Mouse (Mus musculus): Measurements from ENCODE around the gene Sik3. TPM values are rescaled to one million over a fixed set of nuclear protein-coding genes. Genes with fewer than 3 reads are reported as not detected.

The Sik3 gene
- polyA plus RNA-seq, 2 experiments from 2014 or later = 7.9 to 10.4 TPM

DNA sequence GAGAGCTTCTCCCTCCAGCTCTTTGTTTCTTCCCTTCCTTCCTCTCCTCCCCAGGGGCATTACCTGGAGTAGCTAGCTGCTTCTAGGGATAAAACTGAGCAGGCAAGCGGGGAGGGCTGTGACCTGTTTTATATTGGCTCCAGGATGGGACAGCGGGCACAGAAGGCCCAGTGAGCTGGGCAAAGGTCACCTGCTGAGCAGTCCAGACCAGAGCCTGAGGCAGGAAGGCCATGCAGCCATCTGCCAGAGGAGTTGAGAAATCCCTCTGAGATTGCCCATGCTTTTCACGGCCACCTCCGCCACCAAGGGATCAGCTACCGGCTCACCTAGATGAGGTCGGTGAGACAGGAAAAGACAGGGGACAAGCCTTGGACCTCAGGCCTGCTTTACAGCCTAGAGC is 222.6 kb downstream of the Sik3 start:
- no peak for ATAC-seq

DNA sequence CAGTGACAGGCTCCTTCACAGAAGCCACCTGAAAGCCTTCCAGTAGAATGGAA is 222.8 kb downstream of the Sik3 start, which contains the start of gene Apoc3:
Gene Apoc3, minus strand, starts transcription at position 41 of the 53 bp plus-strand sequence.
- ATAC-seq = no peak

DNA sequence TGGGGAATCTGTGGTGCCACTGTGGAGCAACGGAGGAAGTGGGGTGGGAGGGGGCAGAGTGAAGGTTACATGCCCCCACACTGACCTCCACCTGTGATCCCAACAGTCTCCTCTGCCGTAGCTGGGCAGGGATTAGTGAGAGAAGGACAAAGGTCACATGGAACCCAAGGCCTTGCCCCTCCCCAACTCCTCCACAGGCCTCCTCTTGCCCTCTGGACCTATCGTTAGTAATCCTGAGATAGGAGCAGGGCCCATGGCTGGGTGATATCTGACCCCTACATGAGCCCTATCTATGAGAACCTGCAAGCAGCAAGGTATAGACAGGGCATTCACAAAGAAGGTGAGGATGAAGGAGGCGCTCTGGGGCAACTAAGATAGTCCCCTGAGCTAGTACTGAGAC is 223.0 kb downstream of the Sik3 start:
- ATAC-seq = no peak

DNA sequence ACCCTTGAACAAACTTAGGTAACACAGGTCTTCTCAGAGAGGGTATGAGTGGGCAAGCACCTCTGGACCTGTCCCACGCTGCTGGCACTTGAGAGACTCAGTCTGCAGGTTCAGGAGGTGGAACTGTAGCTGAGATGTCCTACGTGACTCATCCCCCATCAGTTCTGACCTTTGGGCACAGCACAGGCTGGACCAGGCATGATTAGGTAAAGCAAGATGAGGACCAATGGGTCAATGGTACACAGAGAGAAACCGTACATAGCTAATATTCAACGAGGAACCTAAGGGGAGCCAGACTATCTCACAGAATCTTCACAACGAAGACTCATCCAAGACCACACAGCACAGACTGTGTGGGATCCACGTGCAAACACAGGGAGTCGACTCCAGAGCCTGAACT is 226.2 kb downstream of the Sik3 start:
- ATAC-seq = no peak

DNA sequence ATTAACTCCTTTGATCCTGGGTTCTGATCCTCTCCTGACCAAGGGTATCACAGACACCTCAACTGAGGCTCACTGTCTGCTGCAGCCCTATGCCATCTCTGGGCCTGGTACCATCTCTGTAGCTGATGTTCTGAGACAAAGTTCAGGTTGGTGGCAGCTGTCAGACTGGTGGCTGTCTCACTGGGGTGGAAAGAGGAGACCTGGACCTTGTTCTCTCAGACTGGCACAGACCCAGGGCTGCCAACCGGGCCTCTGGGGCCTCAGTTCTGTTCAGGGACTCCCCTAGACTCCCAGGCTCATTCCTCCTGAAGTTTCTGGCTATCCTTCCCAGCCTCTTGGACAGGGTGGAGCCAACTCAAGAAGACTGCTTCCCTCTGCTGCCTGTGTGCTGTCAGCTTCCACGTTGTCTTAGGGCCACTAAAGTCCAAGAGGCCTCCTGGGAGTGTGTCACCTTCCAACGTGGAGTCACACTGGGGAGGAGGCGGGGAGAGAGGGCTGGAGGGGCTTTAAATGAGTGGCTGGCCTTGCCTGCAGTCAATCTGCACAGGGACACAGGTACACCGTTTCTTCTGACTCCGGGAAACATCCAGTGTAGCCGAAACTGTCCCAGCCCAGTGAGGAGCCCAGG is 228.0 kb downstream of the Sik3 start, which contains the start of gene Apoa4:
Gene Apoa4, plus strand, starts transcription at position 171 of the 628 bp plus-strand sequence.
- no peak for ATAC-seq

DNA sequence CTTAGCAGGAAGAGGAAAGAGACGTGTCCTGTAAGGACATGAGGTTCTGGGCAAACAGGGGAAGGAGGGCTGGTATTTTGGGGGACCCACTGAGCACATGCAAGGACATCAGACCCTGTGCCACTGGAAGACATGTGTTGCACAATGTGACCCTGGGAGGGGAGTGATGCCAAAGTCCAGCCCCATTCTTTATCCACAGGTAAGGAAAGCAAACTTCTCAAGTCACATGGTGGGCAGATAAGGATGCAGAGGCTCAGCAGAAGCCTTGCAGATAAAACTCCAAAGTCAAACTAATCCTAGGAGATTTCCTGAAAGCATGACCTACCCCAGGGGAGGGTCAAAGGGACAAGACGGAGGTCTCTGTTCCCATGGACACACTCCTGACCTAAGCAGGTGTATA is 229.2 kb downstream of the Sik3 start:
- ATAC-seq = no peak

DNA sequence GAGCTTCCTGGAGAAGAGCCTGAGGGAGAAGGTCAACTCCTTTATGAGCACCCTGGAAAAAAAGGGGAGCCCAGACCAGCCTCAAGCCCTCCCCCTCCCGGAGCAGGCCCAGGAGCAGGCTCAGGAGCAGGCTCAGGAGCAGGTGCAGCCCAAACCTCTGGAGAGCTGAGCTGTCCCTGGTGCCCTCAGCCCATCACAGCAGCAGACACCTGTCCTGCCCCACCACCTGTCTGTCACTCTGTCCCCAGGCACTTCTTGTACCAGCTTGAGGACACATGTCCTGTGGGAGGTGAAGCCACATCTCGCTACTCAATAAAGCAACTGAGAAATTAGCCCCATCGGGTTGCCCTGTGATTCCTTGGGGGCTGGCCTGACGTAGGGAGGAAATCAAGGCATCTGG is 230.5 kb downstream of the Sik3 start:
- no peak for ATAC-seq

DNA sequence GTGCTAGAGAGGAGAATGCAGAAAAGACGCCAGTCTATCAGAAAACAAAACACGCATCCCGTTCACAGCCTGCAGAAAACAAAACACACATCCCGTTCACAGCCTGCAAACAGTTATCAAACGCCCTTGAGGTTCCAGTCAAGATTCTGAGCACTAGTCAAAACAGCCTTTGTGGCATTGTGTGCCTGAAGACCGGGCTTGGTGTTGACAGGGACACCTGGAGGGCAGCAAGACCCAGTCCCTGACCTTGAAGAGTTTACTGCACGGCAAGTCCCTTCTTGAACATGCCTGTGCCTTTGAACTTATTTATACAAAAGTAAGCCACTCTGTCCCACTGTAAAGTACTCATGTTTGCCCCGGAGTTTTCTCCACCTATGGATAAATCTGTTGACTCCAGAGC is 231.0 kb downstream of the Sik3 start:
- no peak for ATAC-seq

DNA sequence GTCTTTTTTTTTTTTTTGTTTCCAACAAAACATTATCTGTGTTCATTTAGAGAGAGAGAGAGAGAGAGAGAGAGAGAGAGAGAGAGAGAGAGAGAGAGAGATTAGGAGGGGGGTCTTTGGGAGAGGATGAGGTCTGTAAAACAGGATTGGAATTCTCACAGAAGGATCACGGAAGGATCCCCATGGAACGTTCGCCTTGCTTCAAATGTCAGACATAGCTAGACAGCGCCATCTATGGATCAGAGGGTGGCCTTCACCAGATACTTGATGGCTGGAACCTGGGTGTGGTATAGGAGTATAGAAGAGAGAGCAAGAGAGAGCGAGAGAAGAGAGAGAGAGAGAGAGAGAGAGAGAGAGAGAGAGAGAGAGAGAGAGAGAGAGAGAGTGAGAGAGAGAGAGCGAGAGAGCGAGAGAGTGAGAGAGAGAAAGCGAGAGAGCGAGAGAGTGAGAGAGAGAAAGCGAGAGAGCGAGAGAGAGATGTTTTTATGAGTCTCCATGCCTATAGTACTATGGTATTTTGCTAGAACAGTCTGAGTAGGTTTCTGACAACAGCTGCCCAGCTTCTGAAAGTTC is 234.2 kb downstream of the Sik3 start:
- ATAC-seq = no peak

DNA sequence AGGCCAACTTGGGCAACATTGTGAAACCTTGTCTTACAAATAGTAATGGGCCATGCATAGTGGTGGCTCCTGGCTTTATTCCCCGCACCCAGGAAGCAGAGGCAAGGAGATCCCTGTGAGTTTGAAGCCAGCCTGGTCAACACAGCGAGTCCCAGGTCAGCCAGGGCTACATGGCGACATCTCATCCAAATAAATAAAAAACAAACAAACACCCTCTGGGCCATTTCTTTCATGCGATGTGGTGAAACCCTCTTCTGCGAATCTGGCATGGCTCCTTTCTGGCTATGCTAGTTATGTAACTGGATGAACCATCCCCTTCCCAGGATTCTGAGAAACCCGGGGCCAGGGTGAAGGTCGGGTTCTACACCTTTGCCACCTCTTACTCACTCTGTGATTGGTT is 243.6 kb downstream of the Sik3 start:
- no peak for ATAC-seq

DNA sequence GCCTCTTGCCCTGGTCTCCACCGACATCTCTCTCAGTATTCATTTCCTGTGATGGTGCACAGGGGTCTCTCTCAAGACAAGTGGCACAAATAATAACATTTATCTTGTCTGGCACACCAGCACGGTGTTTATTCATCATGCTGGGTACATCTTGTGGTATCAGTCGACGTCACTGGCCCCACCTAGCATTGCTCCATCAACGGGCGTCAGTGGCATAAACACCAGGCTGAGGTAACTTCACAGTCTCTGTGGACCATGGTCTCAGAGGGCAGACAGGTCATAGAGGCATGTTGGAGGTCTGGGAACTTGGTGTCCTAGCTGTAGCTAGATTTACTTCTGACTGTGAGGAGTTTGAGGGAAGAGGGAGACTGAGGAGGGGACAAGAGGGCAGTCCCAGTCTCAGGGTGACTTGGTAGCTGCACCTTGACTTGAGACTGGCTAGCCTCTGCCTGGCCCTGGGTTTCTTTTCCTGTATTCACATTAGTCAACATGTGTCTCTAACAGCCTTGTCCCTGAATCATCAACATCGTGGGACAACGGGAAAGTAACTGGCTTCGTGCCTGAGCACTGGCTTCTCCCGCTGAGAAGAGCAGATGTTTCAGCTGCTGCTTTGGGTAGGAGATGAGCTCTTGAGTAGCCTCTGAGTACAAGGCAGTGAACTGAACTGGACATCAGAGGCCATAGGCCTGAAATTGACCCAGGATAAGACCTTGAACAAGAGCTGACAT is 244.2 kb downstream of the Sik3 start:
- ATAC-seq = no peak

DNA sequence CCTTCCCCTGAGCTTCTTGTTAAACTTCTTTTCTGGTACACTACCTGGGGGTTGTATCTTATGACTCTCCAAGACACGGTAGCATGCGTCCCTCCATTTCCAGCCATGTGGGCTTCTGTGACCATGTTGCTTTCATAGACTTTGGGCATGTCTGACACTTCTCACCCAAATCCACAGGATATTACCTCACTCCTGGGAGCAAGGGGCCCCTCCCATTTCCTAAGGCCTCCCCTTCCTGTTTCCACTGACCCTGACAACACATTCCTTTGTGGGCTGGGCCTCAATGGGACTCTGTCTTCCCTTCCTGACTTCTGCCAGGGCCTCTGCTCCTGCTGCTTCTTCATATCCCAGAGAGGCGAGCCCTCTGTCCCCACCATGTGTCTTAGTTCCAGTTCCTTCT is 244.9 kb downstream of the Sik3 start:
- no peak for ATAC-seq

DNA sequence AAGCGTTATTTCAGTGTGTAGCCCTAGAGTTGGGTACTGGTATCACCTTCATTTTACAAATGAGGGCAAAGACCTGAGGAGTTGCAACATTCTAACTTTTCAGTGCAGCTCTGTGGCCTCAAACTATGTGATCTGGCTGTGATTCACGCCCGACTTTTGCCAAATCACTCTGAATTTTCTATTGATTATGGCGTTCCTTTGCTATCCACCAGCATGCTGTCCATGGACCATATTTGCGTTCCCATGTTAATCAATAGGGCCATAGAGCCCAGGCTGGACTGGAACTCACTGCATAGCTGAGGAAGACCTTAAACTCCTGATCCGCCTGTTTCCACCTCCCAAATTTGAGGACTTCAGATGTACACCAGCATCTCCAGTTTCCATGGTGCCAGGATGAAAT is 246.5 kb downstream of the Sik3 start:
- ATAC-seq = no peak

DNA sequence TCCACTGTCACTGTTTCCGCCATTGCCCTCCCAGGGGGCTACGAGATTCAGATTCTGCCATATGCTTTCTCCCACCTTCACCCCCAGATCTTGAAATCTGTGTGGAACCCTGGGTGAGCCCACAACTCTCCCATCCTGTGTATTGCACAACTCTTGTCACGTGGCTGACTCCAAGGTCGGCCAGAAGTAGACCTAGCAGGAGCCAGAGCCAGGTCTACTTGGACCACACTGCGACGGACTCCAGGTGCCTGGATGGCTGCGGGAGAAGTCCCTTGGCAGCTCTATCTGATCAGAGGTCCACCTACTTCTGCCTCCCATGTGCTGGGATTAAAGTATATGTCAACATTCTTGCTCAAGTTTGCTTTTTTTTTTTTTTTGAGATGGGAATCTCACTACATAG is 248.5 kb downstream of the Sik3 start:
- ATAC-seq = no peak

DNA sequence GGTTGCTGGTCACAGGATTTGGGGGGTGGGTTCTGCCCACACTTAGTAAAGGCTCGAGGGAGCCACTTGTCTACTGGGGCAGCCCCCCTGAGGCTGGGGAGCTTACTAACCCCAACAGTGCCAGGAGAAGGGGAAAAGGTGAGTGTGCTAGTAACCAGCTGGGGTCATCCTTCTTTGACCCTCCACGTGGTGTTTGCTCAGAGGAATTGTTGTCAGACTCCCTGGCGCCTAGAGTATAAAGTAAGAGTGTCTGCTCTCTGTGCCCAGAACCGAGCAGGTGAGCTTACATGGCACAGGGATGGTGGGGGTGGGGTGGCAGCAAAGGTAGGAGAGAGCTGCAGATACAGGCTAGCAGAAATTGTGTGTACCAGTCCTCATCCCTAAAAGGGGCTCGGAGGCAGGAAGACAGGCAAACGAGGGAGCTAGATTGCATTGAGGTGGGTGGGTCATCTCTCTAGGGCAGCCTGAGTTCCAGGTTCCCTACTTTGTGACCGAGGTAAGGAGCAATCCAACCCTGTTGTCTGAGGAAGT is 255.8 kb downstream of the Sik3 start, which contains the start of gene Apoa5:
Gene Apoa5, plus strand, starts transcription at position 291 of the 531 bp plus-strand sequence.
- no peak for ATAC-seq

DNA sequence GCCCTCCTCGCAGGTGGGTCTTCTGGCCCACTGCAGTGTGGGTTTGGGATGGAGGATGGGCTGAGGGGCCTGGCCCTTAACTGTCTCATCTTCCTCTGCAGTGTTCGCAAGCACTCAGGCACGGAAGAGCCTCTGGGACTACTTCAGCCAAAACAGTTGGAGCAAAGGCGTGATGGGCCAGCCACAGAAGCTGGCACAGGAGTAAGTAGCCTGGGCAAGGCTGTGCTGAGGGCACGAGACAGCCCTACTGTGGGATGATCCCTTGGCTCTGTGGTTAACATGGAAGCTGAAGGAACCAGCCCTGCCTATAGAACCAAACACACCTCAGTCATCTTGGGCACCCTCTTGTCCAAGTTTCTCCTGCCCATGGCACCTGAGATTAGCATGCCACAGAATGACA is 256.5 kb downstream of the Sik3 start:
- ATAC-seq = no peak

DNA sequence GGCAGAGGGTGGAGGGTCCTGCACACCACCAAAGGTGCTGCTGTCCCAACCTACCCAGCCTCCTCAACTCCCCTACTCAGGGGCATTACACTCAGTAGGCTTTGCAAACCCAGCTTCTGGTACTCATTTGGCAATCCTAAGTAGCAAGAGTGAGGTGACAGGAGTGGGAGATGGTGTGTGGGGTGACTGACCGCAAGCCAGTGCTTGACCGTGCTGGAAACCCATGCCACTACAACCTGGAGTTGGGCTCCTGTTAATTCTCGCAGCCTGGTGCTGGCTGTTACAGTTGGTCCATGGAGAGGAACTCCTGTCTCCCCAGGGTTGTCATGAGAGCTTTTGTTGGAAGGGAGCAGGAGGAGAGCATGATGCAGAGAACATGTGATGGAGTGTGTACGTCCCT is 258.2 kb downstream of the Sik3 start:
- no peak for ATAC-seq

DNA sequence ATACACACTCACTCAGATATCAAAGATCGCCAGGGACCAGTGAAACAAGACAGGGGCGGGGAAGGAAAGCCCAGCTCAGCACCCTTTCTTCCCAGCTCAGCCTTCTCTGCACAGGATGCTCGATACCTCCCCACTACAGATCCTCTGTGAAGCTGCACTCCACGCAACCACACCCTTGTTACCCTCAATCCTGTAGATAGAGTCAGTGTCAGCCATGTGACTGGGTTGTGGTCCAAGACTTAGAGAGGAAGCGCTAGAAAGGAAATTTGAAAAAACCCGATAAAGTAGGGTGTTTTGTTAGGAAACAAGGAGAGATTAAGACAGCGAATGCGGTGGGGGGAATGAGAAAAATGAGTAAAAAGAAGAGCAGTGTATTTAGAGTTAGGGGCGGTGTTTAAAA is 259.4 kb downstream of the Sik3 start:
- peak; percentile 35 for ATAC-seq

DNA sequence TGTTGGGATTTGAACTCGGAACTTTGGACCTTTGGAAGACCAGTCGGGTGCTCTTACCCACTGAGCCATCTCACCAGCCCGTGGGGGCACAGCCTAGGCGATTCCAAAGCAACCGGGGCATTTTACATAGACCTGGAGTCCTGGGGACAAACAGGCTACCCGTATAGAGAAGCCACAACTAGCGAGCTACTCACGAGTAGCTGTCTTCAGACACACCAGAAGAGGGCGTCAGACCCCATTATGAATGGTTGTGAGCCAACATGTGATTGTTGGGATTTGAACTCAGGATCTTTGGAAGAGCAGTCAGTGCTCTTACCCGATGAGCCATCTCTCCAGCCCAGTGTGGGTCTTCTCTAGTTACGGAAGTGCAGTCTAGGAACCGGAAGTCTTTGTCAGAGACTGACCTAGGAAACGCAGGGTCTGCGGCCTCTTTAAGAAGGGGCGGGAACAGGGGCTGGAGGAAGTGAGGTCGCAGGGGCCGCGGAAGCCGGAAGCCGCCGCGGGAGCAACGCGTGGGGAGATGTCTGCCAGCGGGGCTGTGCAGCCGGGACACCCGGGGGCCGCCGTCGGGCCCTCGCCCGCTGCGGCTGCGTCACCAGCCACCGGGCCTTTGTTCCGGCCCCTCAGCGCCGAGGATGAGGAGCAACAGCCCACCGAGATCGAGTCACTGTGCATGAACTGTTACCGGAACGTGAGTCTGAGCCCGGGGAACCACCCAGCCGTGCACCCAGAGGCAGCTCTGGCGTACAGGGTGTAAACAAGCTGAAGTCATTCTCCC is 260.2 kb downstream of the Sik3 start, which contains the start of gene Zpr1:
Gene Zpr1, plus strand, starts transcription at position 388 of the 778 bp plus-strand sequence.
- peak; percentile 95 for ATAC-seq
